Mouse (Mus musculus) C2C12 (cell line): ENCODE data around the gene 1700102P08Rik.

Source experiments
- CEBPB ChIP-seq: IDR thresholded peaks from one replicate; pipeline ENCODE4 v1.6.1; 2011; ENCODE audit warnings: low read depth, mild to moderate bottlenecking, control low read depth, moderate library complexity
- CTCF ChIP-seq: IDR thresholded peaks from one replicate; pipeline ENCODE4 v1.5.1; 2011; ENCODE audit not compliant: control insufficient read depth, insufficient read depth, insufficient read length
- MAX ChIP-seq: IDR thresholded peaks from one replicate; pipeline ENCODE4 v1.6.1; 2011; ENCODE audit warnings: mild to moderate bottlenecking, control low read depth
- MYOG ChIP-seq: IDR thresholded peaks from one replicate; pipeline ENCODE4 v1.6.1; 2011; ENCODE audit not compliant: control insufficient read depth, insufficient read length; ENCODE audit errors: extremely low read depth
- USF1 ChIP-seq: IDR thresholded peaks from one replicate; pipeline ENCODE4 v1.6.1; 2011; ENCODE audit warnings: low read depth, mild to moderate bottlenecking, control low read depth, moderate library complexity

GRCm38 (mm10) chr9:108395427-108395826, 2.8 kb downstream of the 1700102P08Rik start:
- TF ChIP-seq MAX = no peak
- no peak for TF ChIP-seq CTCF
- no peak for TF ChIP-seq USF1
- TF ChIP-seq MYOG = no peak
- TF ChIP-seq CEBPB = no peak
